ENCODE assay signal across 11 mouse cellular contexts in the genomic region with DNA sequence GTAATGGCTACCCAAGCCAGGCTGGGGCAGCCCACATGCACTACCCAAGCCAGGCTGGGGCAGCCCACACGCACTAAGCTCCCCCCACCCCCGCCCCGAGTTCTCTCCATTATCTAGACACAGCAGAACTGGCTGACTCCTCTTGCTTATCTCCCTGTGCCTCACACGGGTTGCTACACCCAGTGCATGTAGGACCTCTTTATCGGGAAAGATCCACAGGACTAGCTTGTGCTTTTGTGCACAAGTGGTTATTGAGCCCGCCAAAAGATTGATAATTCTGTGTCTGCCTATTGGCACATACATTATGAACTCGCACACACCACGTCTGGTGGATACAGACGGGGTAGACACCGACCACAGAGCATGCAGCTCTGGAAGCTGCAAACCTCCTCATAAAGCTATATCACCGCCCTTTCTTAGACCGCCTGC. TPM values are rescaled to one million over a fixed set of nuclear protein-coding genes. Genes with fewer than 3 reads are reported as not detected.
DNase-seq lines count a peak whose midpoint lies in the region; ATAC-seq and TF ChIP-seq lines count a peak whose summit lies in the region.
"Had no signal": no experiment of that assay in that cellular context is flagged by ENCODE, and none has a peak within 500 bp of the region (broad histone marks: within the 10 kb centered on the region; RNA-seq: fewer than 3 reads in every experiment).

No protein-coding gene starts in this region.

- no peak for TF ChIP-seq EP300 in stomach, postnatal 0 days (optimal IDR thresholded peaks at IDR 0.05)

- H3K9me3 ChIP-seq in heart, embryonic 10.5 days, result no peaks in the 10 kb centered on the region
- no peaks in the 10 kb centered on the region for H3K9me3 ChIP-seq in stomach, embryonic 14.5 days (ENCODE audit: control insufficient read depth, low read depth, low read length)
- H3K9me3 ChIP-seq in stomach, postnatal 0 days (ENCODE audit: control insufficient read depth, low read length), result no peaks in the 10 kb centered on the region

- peak; percentile 80; the same call in 1 of the 2 replicates for ATAC-seq in stomach, embryonic 14.5 days (ENCODE audit: insufficient number of reproducible peaks, insufficient read depth, low FRiP score, low read depth)
- no peak for ATAC-seq in stomach, postnatal 0 days (ENCODE audit: low FRiP score, low TSS enrichment)
- ATAC-seq: CD4-positive, CD25-positive, alpha-beta regulatory T cell, adult 4 months had no signal

- H3K36me3 ChIP-seq in heart, embryonic 10.5 days, result no peaks in the 10 kb centered on the region
- no peaks in the 10 kb centered on the region for H3K36me3 ChIP-seq in stomach, embryonic 14.5 days (ENCODE audit: control insufficient read depth, insufficient read depth, low read length)
- H3K36me3 ChIP-seq in stomach, postnatal 0 days (ENCODE audit: control insufficient read depth, insufficient read depth, low read length), result no peaks in the 10 kb centered on the region

- peak overlapping the region; percentile 76 for H3K27ac ChIP-seq in heart, embryonic 10.5 days
- H3K27ac ChIP-seq in stomach, embryonic 14.5 days (ENCODE audit: low read length), result no peak overlapping the region
- no peak overlapping the region for H3K27ac ChIP-seq in stomach, postnatal 0 days (replicated peaks)
- H3K27ac ChIP-seq: kidney, postnatal 0 days had no signal

- DNase-seq in heart, embryonic 10.5 days (ENCODE audit: low spot score), result peak; percentile 94
- no peak for DNase-seq in heart, postnatal 25 days (ENCODE audit: low spot score)
- DNase-seq in stomach, postnatal 0 days (ENCODE audit: low spot score), result no peak
- peak; percentile 91 for DNase-seq in liver
- DNase-seq in yolk sac, embryonic 10.5 days (ENCODE audit: low spot score), result peak; percentile 49
- no peak for DNase-seq in gastrocnemius, postnatal 36 days
- DNase-seq in adrenal gland, adult 18-20 months (ENCODE audit: low spot score in 2 of 2), result no peak

- intact Hi-C loops in heart, postnatal 25 days (cut with DNase I), result loop anchor here (5.0 kb wide), 1 partner anchor 38 kb away; the partner anchor contains the start of gene Sptb
- intact Hi-C loops in gastrocnemius, postnatal 36 days (cut with DNase I), result no loop called here

- 0 out of 2 replicates have a peak overlapping the region, but pooled peaks have one; percentile 29 for H3K4me3 ChIP-seq in heart, embryonic 10.5 days
- no peak overlapping the region for H3K4me3 ChIP-seq in stomach, embryonic 14.5 days (ENCODE audit: low read depth, low read length)
- no peak overlapping the region for H3K4me3 ChIP-seq in stomach, postnatal 0 days (ENCODE audit: low read depth, low read length)

- no peak overlapping the region for H3K9ac ChIP-seq in stomach, embryonic 14.5 days (replicated peaks; ENCODE audit: low read depth, low read length)
- H3K9ac ChIP-seq in stomach, postnatal 0 days (ENCODE audit: low read length), result no peak overlapping the region

- 33% methylated on average over 12 of the region's 12 CpGs for WGBS in heart, embryonic 10.5 days
- WGBS in stomach, embryonic 14.5 days, result 67% methylated on average over 12 of the region's 12 CpGs
- WGBS in stomach, postnatal 0 days, result 64% methylated on average over 12 of the region's 12 CpGs

- no peak overlapping the region for H3K4me2 ChIP-seq in stomach, embryonic 14.5 days (replicated peaks; ENCODE audit: low read depth, low read length)
- H3K4me2 ChIP-seq in stomach, postnatal 0 days (replicated peaks; ENCODE audit: low read depth), result no peak overlapping the region
- H3K4me2 ChIP-seq: midbrain, embryonic 11.5 days had no signal

- H3K27me3 ChIP-seq in heart, embryonic 10.5 days (ENCODE audit: insufficient read depth, poor library complexity, severe bottlenecking), result no peaks in the 10 kb centered on the region
- no peaks in the 10 kb centered on the region for H3K27me3 ChIP-seq in stomach, embryonic 14.5 days (ENCODE audit: control insufficient read depth, insufficient read depth, low read length)
- H3K27me3 ChIP-seq in stomach, postnatal 0 days (ENCODE audit: control insufficient read depth, insufficient read depth, low read length), result no peaks in the 10 kb centered on the region

- no peak for TF ChIP-seq CTCF in stomach, postnatal 0 days (IDR thresholded peaks at IDR 0.05; ENCODE audit: low read depth)

- peaks cover 81% of the 10 kb centered on the region for H3K4me1 ChIP-seq in heart, embryonic 10.5 days
- peaks cover 5% of the 10 kb centered on the region; the same call in 1 of the 2 replicates for H3K4me1 ChIP-seq in stomach, embryonic 14.5 days (ENCODE audit: control insufficient read depth, insufficient read depth, low read length)
- H3K4me1 ChIP-seq in stomach, postnatal 0 days (replicated peaks; ENCODE audit: control insufficient read depth, insufficient read depth), result no peaks in the 10 kb centered on the region

RNA-seq across cellular contexts. Expression of gene Sptb, which starts 36.5 kb away (rescaled TPM):
- polyA plus RNA-seq in heart, embryonic 10.5 days (2016; fragmentation: Nextera tagmentation; extraction: Ambion mirVana), result 11.5 and 17.4 TPM in 2 replicates
- total RNA-seq in heart, postnatal 25 days (2021), result 10 to 100 TPM; 77.3 to 82.3 TPM
- 1.5 and 1.6 TPM in 2 replicates for polyA plus RNA-seq in stomach, embryonic 14.5 days (2014; fragmentation: Nextera tagmentation; extraction: Ambion mirVana)
- polyA plus RNA-seq in stomach, postnatal 0 days (2015; fragmentation: Nextera tagmentation; extraction: Ambion mirVana), result 0.29 and 0.30 TPM in 2 replicates
- 100 to 1,000 TPM; 112 to 143 TPM for total RNA-seq in gastrocnemius, postnatal 36 days (2021)
- 10 to 100 TPM in 1 of 2 experiments, 1 to 10 TPM in 1; 9.8 to 51.4 TPM for total RNA-seq in adrenal gland, adult 18-20 months (2021)

Comparison
In these comparisons a context has a peak if more than half of its experiments do, and no peak if none do; other contexts are left out.
1. DNase-seq: peak in heart, embryonic 10.5 days (single experiment), liver (single experiment) and yolk sac, embryonic 10.5 days (single experiment); none in heart, postnatal 25 days (single experiment), stomach, postnatal 0 days (single experiment), gastrocnemius, postnatal 36 days (0 of 2) and adrenal gland, adult 18-20 months (0 of 2).